Mouse (Mus musculus): ENCODE data around the gene Sp1. TPM values are rescaled to one million over a fixed set of nuclear protein-coding genes. Genes with fewer than 3 reads are reported as not detected.

Sp1 gene
- 10 to 100 TPM; 31.9 to 39.6 TPM for total RNA-seq (2021)
- long read RNA-seq, experiment 1 = 0 reads
- long read RNA-seq, experiment 2, full-length matches to known transcripts = 1 of 2 reads
- long read RNA-seq, experiment 2, partial matches to known transcripts = 0 of 2 reads
- long read RNA-seq, experiment 2, other reads (novel, unspliced or antisense) = 1 of 2 reads

DNA sequence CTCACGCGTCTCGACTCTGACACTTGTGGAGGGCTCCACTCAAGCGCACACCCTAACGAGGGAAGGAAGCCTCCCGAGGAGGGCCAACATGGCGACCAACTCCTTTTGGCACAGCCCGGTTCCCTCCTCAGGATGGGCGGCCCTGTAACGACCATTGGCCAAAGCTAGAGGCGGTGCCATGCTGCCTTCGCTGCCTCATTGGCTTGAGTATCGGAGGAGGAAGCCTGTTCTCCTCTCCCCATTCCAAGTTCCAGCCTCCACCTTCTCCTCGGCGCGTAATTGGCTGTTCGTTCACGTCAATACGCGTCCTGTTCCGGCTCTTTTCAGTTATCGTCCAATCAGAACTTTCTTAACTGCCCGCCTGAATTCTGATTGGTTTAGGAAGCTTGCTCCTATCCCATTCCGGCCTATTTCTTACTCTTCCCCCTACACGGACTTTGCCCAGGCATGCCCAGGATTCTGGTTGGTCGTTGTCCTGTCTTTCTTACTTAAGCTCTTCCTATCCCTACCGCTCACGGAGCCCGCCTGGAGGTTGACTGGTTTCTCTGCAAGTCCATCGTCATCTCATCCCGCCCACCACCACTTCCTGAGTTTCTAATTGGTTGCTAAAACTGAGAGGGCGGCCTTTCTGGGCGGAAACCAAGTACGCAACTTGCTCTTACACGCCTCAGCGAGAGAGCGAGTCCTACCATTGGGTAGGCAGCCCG lies at the start of gene Sp1:
Gene Sp1, plus strand, starts transcription at position 655 of the 707 bp plus-strand sequence.
- DNase-seq = peak; percentile 99 to 100

DNA sequence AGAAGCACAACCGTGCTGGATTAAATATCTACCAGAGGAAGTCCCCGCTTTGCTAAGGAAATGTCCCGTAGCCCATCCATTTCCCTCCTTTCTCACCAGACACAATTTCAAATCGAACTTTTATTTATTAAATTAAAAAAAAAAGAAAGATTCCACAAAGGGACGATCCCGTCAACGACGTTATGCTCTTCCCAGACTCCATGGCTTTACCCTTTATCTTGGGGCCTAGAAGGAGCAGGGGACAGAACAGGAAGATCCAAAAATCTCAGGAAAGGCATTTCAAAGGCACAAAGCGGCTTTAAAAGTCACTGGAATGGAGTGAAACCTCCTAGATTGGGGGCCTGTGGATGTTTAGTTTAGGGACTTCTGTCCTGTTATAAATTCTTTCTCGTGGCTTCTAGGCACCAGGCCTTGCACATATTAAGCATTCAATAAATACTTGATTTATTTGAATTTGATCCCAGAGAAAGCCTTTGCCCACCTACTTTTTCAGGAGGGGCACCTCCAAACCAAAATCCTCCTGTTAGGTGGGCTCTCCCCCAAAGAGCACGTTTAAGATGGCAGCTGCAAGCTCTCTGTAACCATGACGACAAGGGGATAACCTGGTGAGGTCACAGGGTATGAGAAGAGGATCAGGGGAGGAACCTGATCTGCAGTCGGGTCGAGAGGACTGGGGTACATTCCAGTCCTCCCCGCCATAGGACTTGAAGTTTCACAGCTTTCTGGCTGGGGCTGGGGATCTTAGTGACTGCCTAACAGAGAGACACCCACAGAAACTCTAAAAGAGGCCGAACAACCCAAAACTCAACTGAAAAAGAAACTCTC lies 49.2 kb upstream of the Sp1 start:
- DNase-seq = no peak

DNA sequence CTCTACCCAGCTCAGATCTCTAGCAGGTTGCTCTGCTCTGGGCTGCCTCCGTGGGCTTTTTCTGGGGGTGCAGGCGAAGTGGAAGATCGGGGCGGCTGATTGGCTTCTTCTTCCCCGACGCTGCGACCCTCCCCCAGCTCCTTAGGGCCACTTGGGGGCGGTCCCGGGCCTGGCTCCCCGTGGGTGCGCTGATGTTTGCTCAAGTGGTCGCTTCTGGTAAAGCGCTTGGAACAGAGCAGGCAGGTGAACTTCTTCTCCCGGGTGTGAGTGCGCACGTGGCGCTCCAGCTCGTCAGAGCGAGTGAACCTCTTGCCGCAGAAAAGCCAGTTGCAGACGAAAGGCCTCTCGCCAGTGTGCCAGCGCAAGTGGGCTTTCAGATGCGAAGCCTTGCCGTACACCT lies 47.8 kb upstream of the Sp1 start:
- no peak for DNase-seq

DNA sequence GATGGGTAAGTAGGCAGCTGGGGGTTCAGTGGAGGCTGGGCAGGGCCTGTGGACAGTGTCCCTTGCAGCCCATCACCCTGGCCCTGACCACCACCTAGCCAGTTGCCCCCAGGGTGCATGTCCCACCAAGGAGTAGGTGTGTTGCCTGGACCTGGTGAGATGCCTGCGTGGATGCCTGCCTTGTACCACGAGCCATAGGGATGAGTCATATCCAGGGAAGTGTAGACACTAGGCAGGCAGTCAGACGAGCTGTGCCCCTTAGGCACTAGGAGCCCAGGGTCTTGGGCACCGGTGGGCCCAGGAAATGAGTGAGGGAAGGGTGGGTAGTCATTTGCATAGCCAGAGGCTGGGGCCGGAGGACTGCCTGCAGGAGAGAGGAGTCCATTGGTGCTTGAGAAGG lies 47.1 kb upstream of the Sp1 start:
- no peak for DNase-seq

DNA sequence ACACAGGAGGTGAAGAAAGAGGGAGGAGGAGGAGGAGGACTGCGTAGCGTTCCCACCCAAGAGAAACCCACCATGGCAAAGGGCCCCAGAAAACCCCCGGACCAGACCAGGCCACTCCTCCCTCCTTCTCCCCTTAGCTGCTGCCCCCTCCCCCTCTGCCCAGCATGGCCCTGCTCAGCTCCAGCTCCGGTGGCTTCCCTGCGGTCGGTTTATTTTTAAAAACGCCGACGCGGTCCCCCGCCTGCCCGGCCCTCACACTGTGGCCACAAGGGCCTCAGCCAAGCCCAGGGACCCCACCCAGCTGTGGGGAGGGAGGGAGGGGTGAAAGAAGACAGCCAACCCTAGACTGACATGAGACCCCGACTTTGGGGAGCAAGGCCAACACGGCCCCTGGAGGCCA lies 43.3 kb upstream of the Sp1 start:
- DNase-seq = no peak

DNA sequence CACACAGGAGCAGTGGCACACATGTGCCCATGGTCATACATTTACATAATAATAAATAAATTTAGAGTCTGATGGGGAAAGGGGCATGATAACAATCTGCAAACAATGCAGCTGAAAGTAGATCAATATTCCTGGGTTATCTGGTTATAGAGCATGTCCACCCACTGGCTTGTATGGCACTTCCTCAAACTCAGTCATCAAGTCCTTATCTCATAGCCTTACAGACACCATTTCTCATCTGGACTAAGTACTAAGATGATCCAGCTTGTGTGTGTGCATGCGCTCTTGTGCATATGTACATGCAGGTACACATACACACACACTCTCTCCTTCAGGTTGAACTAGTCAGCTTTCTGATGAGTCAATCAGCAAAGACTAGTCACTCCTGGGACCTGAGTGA lies 41.3 kb upstream of the Sp1 start:
- no peak for DNase-seq

DNA sequence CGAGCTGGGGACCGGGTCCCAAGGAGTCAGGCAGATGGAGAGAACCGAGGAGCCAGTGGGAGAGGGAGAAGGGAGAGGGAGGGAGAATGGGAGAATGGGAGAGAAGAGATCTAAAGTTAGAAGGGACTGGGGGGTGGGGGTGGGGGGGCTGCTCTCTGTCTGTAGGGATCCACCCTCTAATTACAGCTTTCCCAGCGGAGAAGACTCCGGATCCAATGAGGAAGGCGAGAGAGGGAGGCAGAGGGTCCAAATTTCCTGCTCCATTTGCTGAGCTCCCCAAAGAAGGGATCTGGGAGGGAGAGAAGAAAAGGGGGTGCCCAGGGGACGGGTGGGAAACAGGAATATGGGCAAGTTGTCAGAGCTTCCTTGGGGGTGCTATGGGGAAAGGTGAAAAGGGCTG lies 39.7 kb upstream of the Sp1 start:
- DNase-seq = no peak

DNA sequence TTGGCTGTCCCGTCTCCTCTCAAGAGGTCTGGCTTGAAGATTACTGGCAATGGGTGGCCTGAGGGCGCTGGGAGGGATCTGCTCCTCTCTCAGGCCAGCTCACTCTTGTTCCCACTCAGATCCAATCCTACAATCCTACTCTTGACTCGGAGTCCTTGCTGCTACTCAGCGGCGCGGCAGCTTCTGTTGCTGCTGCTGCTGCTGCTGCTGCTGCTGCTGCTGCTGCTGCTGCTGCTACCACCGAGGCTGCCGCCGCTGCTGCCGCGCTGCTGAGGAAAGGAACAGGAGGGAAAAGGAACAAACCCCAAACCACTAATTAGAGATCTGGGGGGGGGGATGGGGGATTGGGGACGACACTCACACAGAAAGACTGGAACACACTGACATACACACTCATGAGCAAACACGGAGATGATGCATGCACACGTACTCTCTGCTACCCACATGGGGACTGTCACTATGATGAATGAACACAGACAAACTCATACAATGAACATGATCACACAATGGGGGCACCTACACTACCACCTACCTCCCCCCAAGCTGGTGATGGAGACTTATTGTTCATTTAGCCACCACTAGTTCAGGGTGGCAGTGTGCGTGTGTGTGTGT lies 39.1 kb upstream of the Sp1 start, which contains the start of gene Sp7:
Gene Sp7, minus strand, starts transcription at position 450 of the 612 bp plus-strand sequence.
- DNase-seq = no peak

DNA sequence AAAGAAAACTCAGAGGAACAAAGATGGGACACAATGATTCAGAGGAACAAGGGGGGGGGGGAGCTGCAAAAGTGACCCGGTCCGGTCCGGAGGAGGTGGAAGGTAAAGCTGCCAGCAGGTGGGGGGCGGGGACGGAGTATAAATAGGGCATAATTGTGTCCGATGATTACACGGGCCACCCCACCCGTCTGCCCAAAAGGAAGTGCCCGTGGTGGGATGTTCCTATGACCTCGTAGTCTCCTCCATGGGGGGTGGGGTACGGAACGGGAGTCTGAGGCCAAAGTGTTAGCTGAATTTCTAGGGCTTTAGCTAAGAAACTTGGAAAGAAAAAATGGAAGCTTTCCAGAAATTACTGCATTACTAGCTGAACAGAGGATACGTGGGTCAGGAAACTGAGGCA lies 36.0 kb upstream of the Sp1 start:
- DNase-seq = no peak

DNA sequence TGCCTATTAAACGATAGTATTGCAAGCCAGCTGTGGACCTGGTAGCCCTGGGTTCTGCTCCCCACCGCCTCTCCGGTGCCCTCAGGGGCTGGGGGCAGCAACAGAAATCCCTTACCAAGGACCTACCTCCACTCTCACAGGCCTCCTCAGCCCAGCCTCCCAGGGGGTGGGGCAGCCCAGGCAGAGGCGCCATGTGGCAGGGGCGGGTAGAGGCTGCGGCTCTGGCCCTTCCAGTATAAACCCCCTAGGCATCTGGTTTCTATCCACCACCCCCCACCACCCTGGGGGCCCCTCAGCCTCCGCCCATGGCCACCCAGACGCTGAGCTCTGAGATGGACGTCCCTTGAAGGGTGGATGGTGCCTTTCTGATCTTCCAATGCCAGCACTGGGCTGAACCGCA lies 35.2 kb upstream of the Sp1 start:
- no peak for DNase-seq

DNA sequence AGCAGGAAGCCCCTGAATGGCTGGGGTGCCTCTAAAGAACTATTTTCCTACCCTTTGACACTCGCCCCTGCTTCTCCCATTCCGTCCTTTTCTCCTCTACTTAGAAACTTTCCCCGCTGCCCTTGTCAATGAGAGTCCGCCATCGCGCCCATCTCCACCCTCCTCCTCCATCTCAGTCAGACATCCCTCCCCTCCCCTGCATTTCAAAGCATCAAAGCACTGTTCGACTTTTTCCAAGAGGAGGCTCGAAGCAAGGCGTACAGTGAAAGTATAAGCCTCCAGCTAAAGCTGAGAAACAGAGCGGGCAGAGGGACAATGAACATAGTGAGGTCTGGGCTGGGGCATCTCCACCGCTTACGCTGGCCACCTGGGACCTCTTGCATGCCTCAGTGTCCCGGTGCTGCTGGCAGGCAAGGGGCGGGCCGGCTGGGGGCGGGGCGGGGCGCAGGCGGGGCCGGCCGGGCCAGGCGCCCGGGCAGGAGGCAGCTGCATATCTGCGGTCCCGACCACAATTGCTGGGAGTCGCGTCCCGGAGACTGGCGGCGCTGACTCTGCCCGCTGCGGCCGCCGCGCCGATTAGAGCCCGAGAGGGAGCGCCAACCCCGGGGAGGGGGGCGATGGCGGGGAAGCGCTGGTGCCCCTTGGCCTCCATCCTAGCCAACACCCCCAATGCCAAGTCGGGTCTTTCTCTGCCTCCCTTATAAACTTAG lies 29.3 kb upstream of the Sp1 start:
- peak in 1 of 2 experiments; percentile 71 for DNase-seq

DNA sequence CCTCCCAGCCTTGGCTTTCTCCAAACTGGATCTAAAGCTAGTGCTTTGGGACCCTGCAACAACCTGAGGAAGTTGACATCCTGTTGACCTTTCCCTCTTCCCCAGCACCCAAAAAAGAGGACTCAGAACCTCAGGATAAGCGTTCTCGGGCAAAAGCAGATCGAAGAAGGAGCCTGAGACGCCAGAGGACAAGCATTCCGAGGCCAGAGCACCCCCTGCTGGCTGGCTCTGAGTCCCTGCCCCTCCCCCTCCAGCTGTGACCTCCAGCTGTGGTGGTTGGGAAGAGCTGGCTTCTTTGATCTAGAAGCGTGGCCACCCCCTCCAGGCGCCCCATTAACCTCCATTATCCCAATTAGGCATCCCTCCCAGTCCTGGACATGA lies 28.8 kb upstream of the Sp1 start:
- DNase-seq = peak; percentile 91 to 93

DNA sequence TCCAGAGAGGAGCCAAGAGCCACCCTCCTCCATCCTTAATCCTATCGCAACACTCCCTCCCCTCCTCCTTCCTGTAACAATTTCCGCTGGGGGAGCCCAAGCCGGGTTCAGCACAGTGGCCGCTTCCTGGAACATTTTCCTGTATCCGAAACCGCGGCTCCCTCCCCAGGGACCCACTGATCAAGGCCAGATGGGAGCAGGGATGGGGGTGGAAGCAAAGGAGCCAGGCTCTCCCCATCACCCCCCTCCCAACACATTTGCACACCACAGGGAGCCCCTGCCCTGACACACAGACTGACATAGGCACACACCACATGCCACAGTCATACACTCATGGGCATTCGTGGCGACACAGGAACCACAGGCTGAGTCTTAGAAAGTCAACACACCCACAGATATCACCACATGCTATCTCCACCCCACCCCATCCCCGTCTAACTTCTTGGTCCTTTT lies 28.1 kb upstream of the Sp1 start:
- DNase-seq = peak; percentile 80 to 90

DNA sequence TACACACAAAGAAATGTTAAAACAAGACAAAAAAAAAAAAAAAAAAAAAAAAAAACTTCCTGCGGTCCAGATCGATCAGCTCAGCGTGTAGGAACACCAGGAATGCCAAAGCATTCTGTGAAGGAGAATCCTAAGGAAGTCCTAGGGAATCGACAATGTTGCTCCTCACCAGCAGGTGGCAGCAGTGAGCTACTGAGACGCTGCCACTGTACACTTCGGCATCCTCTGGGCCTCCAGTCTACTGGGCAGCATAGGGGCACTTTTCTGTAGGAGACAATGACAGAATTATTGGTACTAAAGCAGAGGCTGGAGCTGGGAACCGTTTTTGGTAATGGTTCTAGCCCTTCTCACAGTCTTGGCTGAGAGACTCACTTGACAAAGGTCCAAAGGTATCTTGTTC lies 24.4 kb upstream of the Sp1 start:
- DNase-seq = peak; percentile 83 to 91

DNA sequence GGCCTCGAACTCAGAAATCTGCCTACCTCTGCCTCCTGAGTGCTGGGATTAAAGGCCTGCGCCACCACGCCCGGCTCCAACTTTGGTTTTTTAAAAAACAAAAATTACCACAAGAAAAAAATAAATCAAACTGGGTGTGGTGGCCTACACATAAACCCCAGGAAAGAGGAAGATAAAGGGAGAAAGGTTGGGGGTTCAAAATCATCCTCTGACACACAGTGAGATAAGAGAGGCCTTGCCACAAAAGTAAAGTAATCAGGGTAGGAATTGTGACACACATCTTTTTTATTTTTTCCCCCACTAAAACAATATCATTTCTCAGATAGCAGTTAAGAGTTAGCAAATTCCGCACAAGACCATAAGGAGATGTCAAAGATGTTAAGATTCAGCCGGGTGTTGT lies 22.3 kb upstream of the Sp1 start:
- DNase-seq = no peak

DNA sequence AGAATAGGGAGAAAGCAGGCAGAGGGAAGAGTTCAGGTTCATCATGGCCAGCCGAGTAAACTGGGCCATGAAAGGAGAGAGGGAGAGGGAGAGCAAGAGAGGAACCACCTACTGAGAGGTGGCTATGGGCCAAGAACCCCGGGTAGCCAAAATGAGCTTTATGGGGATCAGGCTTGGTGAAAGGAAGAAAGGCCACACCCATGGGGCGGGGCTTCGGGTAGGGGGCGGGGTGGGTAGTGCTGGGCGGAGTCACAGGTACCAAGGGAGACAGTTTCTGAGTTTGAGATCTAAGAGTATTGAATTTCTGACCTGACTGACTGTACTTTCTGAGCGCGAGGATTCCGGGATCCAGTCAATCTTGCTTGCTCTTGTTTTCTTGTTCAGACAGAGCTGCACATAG lies 19.3 kb upstream of the Sp1 start:
- DNase-seq = no peak

DNA sequence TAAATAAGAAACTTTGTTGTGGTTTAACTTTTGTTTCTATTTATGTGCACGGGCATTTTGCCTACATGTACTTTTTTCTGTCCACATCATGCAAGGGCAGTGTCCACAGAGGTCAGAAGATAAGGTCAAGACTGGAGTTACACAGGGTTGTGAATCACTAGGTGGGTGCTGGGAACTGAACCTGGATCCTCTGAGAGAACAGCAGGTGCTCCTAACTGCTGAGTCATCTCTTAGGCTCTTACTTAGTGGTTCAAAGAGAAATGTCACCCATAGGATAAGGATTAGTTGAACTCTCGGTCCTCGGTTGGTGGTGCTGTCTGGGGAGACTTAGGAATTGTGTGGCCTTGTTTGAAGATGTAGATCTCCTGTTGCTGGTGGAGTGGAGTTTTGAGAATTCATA lies 17.0 kb upstream of the Sp1 start:
- no peak for DNase-seq

DNA sequence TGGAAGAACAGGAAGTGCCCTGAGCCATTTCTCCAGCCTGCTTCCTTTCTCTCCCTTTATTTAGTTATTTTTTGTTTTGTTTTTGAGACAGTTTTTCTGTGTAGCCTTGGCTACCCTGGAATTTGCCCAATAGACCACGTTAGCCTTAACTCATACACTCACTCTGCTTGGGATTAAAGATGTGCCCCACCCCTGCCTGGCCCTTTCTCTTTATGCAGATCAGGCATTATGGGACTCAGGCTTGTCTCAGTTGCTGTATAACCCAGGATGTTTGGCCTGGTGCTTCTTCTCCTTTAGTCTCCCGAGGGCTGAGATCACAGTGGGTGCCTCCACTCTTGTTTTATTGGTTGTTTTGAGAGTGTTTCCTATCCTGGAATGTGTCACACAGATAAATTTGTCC lies 13.4 kb upstream of the Sp1 start:
- no peak for DNase-seq

DNA sequence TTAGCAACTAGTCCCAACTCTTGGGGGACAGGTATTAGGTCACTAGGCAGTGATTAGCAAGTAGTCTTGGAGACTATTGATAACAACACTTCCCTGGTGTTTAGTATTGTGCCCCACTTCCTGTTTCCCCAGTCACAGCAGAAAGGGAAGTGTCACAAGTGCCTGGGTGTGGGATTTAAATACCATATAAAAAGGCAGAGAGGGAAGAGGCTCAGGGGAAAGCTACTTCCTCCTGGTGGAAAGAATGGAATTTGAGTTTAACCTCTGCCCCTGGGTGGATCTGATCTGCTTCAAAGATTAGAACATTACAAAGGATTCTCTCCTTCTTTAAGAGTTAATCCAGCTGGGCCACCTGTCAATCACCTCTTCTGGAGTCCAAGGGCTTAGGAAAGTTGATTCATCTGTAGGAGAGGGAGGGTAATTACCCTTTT lies 12.3 kb upstream of the Sp1 start:
- DNase-seq = peak; percentile 44 to 76

DNA sequence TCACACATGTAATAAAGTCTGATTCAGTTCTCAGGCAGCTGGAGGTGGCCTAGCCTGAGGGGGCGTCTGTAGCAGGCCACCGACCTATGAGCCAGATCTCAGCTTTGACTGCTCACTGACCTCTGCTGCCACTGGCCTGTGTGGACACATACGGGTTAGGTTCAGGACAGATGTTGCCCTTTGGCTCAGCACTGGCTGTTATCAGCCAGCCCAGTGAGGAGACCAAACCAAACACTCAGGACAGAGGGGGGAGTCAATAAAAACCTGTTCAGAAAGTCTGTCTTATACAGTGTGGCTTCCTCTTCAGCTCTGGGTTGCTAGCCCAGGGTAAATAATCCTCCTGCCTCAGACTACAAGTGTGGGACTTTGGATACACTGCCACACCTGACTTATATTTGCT lies 10.9 kb upstream of the Sp1 start:
- DNase-seq = peak in 1 of 2 experiments; percentile 45

DNA sequence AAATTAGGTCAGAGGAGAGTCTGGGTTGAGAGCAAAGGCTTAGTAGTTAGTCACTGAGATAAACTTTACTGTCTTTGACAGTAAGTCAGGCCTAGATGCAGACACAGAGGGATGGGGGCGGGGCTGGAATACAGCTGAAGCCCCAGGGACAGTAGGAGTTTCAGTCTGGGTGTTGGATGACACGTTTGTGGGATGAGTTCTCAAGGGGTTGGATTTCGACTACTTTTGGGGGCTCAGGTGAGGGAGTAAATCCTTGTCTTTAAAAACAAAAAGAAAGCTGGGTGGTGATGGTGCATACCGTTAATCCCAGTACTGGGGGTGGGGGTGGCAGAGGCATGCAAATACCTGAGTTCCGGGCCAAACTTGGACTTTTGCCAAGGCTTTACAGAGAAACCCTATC lies 7.3 kb upstream of the Sp1 start:
- DNase-seq = peak; percentile 27 to 48

All from heart, adult 18-20 months (tissue).